Comparison of ENCODE assay signal across 11 mouse cellular contexts in genomic region chr2:125685441-125686150, GRCm38 (mm10). TPM values are rescaled to one million over a fixed set of nuclear protein-coding genes. Genes with fewer than 3 reads are reported as not detected.
DNase-seq lines count a peak whose midpoint lies in the region; ATAC-seq and TF ChIP-seq lines count a peak whose summit lies in the region.
"Had no signal": no experiment of that assay in that cellular context is flagged by ENCODE, and none has a peak within 500 bp of the region (broad histone marks: within the 10 kb centered on the region; RNA-seq: fewer than 3 reads in every experiment).

No protein-coding gene starts in this region.

- peaks cover 10% of the 10 kb centered on the region; the same call in 1 of the 2 replicates for H3K4me1 ChIP-seq in lung, embryonic 16.5 days (replicated peaks; ENCODE audit: control insufficient read depth, insufficient read depth, low read length)
- no peaks in the 10 kb centered on the region for H3K4me1 ChIP-seq in hindbrain, embryonic 15.5 days (replicated peaks)
- H3K4me1 ChIP-seq in testis, adult 2 months (ENCODE audit: control insufficient read depth, insufficient read depth, low read length): no peaks in the 10 kb centered on the region; the same call in 1 of the 2 replicates

- no peaks in the 10 kb centered on the region for H3K9me3 ChIP-seq in lung, embryonic 16.5 days (ENCODE audit: control insufficient read depth, low read length)
- no peaks in the 10 kb centered on the region for H3K9me3 ChIP-seq in hindbrain, embryonic 15.5 days

- ATAC-seq in frontal cortex, adult (ENCODE audit: low TSS enrichment): 0 out of 2 replicates have a peak, but pooled peaks have one; percentile 7
- peak; percentile 21 for ATAC-seq in lung, embryonic 16.5 days (ENCODE audit: low read depth)
- no peak for ATAC-seq in hindbrain, embryonic 15.5 days (ENCODE audit: low FRiP score, low read depth)

- H3K36me3 ChIP-seq in lung, embryonic 16.5 days (ENCODE audit: control insufficient read depth, insufficient read depth, low read length): no peaks in the 10 kb centered on the region
- H3K36me3 ChIP-seq in hindbrain, embryonic 15.5 days: no peaks in the 10 kb centered on the region
- no peaks in the 10 kb centered on the region for H3K36me3 ChIP-seq in testis, adult 2 months (ENCODE audit: control insufficient read depth, insufficient read depth, low read length)

- no peak for TF ChIP-seq CTCF in testis, adult 2 months (IDR thresholded peaks at IDR 0.05; ENCODE audit: control insufficient read depth, insufficient read depth, insufficient replicate concordance, low read depth, low read length)

- no peaks in the 10 kb centered on the region for H3K27me3 ChIP-seq in lung, embryonic 16.5 days (ENCODE audit: control insufficient read depth, insufficient read depth, low read depth, low read length)
- no peaks in the 10 kb centered on the region for H3K27me3 ChIP-seq in hindbrain, embryonic 15.5 days
- H3K27me3 ChIP-seq in testis, adult 2 months (ENCODE audit: control insufficient read depth, insufficient read depth, low read length): no peaks in the 10 kb centered on the region

- 0 out of 2 replicates have a peak overlapping the region, but pooled peaks have one; percentile 7 for H3K4me2 ChIP-seq in lung, embryonic 16.5 days (ENCODE audit: low read depth, low read length)
- no peak overlapping the region for H3K4me2 ChIP-seq in hindbrain, embryonic 15.5 days

- TF ChIP-seq POLR2A in testis, adult 2 months (IDR thresholded peaks at IDR 0.05; ENCODE audit: control insufficient read depth, low read depth, low read length): no peak

- DNase-seq in frontal cortex, postnatal 25 days (ENCODE audit: low spot score in 2 of 2): no peak
- no peak for DNase-seq in lung, postnatal 4 days
- DNase-seq in adrenal gland, postnatal 14 days: no peak
- no peak for DNase-seq in T-cell, adult 2 months (ENCODE audit: low spot score)
- DNase-seq: B cell, adult 2 months; forebrain, postnatal 0 days; heart, postnatal 36 days had no signal

- H3K27ac ChIP-seq in lung, embryonic 16.5 days (ENCODE audit: low read length): 0 out of 2 replicates have a peak overlapping the region, but pooled peaks have one; percentile 25
- H3K27ac ChIP-seq in hindbrain, embryonic 15.5 days (replicated peaks): 0 out of 2 replicates have a peak overlapping the region, but pooled peaks have one; percentile 12
- peak overlapping the region; percentile 34; the same call in 1 of the 2 replicates for H3K27ac ChIP-seq in testis, adult 2 months (ENCODE audit: control insufficient read depth, insufficient read depth, low read depth, low read length)

- no peak overlapping the region for H3K9ac ChIP-seq in lung, embryonic 16.5 days (ENCODE audit: low read length)
- H3K9ac ChIP-seq in hindbrain, embryonic 15.5 days: no peak overlapping the region
- H3K9ac ChIP-seq: forebrain, postnatal 0 days had no signal

- no peak overlapping the region for H3K4me3 ChIP-seq in lung, embryonic 16.5 days (ENCODE audit: low read length)
- H3K4me3 ChIP-seq in hindbrain, embryonic 15.5 days: no peak overlapping the region
- no peak overlapping the region for H3K4me3 ChIP-seq in testis, adult 2 months (ENCODE audit: control insufficient read depth, low read depth, low read length)

- WGBS in lung, embryonic 16.5 days: 48% methylated on average over 9 of the region's 9 CpGs
- WGBS in hindbrain, embryonic 15.5 days: 62% methylated on average over 9 of the region's 9 CpGs

RNA-seq across cellular contexts. Expression of gene Eid1, which starts 12.7 kb away (rescaled TPM):
- 101 and 105 TPM in 2 replicates for polyA plus RNA-seq in lung, embryonic 16.5 days (2015; fragmentation: Nextera tagmentation; extraction: Ambion mirVana)
- 371 and 409 TPM in 2 replicates for polyA plus RNA-seq in hindbrain, embryonic 15.5 days (2015; fragmentation: Nextera tagmentation; extraction: Ambion mirVana)
- polyA plus RNA-seq in testis, adult 2 months (2012; rRNA removed): 4.2 and 5.4 TPM in 2 replicates
- 111 and 115 TPM in 2 replicates for total RNA-seq in adrenal gland, postnatal 14 days (2021)

RNA-seq across cellular contexts. Expression of gene Shc4, which starts 38.4 kb away (rescaled TPM):
- polyA plus RNA-seq in lung, embryonic 16.5 days (2015; fragmentation: Nextera tagmentation; extraction: Ambion mirVana): 1.2 TPM in 2 replicates
- 3.8 and 4.4 TPM in 2 replicates for polyA plus RNA-seq in hindbrain, embryonic 15.5 days (2015; fragmentation: Nextera tagmentation; extraction: Ambion mirVana)
- polyA plus RNA-seq in testis, adult 2 months (2012; rRNA removed): 4.8 and 8.5 TPM in 2 replicates
- 3.0 and 3.9 TPM in 2 replicates for total RNA-seq in adrenal gland, postnatal 14 days (2021)

Comparison
In these comparisons a context has a peak if more than half of its experiments do, and no peak if none do; other contexts are left out.
1. RNA of gene Eid1, which starts 12.7 kb away (polyA plus RNA-seq): 371 to 409 TPM in hindbrain, embryonic 15.5 days and 101 to 105 TPM in lung, embryonic 16.5 days; 4.2 to 5.4 TPM in testis, adult 2 months; every median in the first group is over 10 times any median in the second.
2. Peak in every context shown above with its lines, with median percentiles within 50 percentile points of each other: H3K27ac ChIP-seq.